Mouse (Mus musculus) liver, adult 2 months (tissue): ENCODE measurements around the gene Taf6l. TPM values are rescaled to one million over a fixed set of nuclear protein-coding genes. Genes with fewer than 3 reads are reported as not detected.

Experiments used
- DNase-seq: peaks from one replicate; pipeline ENCODE4 v3.0.0-alpha.2; 2011; ENCODE audit warnings: low read depth, low spot score; ENCODE audit errors: extremely low read depth
- H3K27ac ChIP-seq: fragments of 200-500 bp; replicated peaks from 2 replicates; pipeline ENCODE4 v1.5.1; 2012; ENCODE audit warnings: low read depth, mild to moderate bottlenecking, control low read depth, inconsistent platforms, low read length; ENCODE audit not compliant: insufficient read depth
- H3K27me3 ChIP-seq: fragments of 200-500 bp; 2 replicates; pipeline ENCODE4 v1.6.1; 2012; ENCODE audit warnings: mild to moderate bottlenecking, moderate library complexity, low read length, inconsistent platforms; ENCODE audit not compliant: control insufficient read depth, insufficient read depth
- H3K36me3 ChIP-seq: fragments of 200-500 bp; 2 replicates; pipeline ENCODE4 v1.6.1; 2012; ENCODE audit warnings: low read length, inconsistent platforms; ENCODE audit not compliant: control insufficient read depth, insufficient read depth
- H3K4me1 ChIP-seq: fragments of 200-500 bp; 2 replicates; pipeline ENCODE4 v1.6.1; 2011; ENCODE audit warnings: low read length; ENCODE audit not compliant: control insufficient read depth, insufficient read depth
- H3K4me3 ChIP-seq: fragments of 200-500 bp; 2 replicates; pipeline ENCODE4 v1.5.1; 2011; ENCODE audit warnings: low read depth, mild to moderate bottlenecking, control low read depth, low read length, moderate library complexity; ENCODE audit not compliant: insufficient read depth
- H3K79me2 ChIP-seq: fragments of 200-500 bp; 2 replicates; pipeline ENCODE4 v1.6.1; 2012; ENCODE audit warnings: inconsistent platforms, mild to moderate bottlenecking, low read length, moderate library complexity; ENCODE audit not compliant: control insufficient read depth, insufficient read depth
- H3K9ac ChIP-seq: fragments of 200-500 bp; 2 replicates; pipeline ENCODE4 v1.6.1; 2012; ENCODE audit warnings: low read depth, mild to moderate bottlenecking, control low read depth, inconsistent platforms, low read length
- CTCF ChIP-seq: fragments of 200-500 bp; IDR thresholded peaks from 2 replicates; pipeline ENCODE4 v1.5.1; 2011; ENCODE audit warnings: low read depth, low read length, control low read depth
- POLR2A ChIP-seq: fragments of 200-500 bp; IDR thresholded peaks from 2 replicates; pipeline ENCODE4 v1.6.1; 2011; ENCODE audit warnings: low read length, control low read depth; ENCODE audit not compliant: insufficient read depth; ENCODE audit errors: extremely low read depth
- WGBS: fragments of 180-500 bp; shearing (Covaris S2); methylation state at CpG from one replicate; pipeline ENCODE4 v1.1.7; 2018; 5-methylcytosine and 5-hydroxymethylcytosine counted together
- polyA plus RNA-seq: library from polyadenylated mRNA; depleted of rRNA; stranded (reverse); fragments of >200 nt; gene quantifications from 2 replicates; pipeline ENCODE4 v1.2.3, GENCODE M21; 2012
- total RNA-seq: library from RNA; depleted of rRNA; stranded (reverse); fragments of >200 nt; gene quantifications from 2 replicates; pipeline ENCODE4 v1.2.3, GENCODE M21; 2014

Taf6l gene
- total and polyA plus RNA-seq, 2 experiments: 4.7 to 5.3 TPM

GRCm38 (mm10) chr19:8821146-8821545 is 34.9 kb upstream of the Taf6l start:
- Histone ChIP-seq H3K27ac (peak overlapping the region; percentile 84), H3K4me3 (peak overlapping the region; percentile 76), H3K9ac (peak overlapping the region; percentile 93), H3K27me3 (no peaks in the 10 kb centered on the region), H3K79me2 (peaks cover 8% of the 10 kb centered on the region; the same call in 1 of the 2 replicates), H3K36me3 (peaks cover 34% of the 10 kb centered on the region), H3K4me1 (peaks cover 18% of the 10 kb centered on the region)
- WGBS: under 1% methylated on average over 7 of the region's 7 CpGs
- TF ChIP-seq POLR2A: no peak
- no peak for TF ChIP-seq CTCF
- peak; percentile 82 for DNase-seq

DNA sequence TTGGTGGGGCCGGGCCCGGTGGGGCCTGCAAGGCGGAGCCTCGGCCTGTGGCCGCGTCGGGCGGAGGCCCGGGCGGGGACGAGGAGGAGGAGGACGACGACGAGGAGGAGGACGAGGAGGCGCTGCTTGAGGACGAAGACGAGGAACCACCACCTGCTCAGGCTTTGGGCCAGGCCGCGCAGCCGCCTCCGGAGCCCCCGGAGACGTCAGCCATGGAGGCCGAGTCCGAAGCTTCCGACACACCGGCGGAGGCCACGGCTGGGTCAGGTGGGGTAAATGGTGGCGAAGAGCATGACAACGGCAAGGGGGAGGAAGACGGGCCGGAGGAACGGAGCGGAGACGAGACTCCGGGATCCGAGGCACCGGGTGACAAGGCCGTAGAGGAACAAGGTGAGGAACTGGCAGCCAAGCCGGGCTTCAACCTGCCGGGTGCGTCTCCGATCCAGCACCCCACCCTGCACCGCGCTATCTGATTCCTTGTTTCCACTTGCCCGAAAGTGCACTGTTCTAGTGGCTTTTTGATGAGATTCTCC is 34.3 kb upstream of the Taf6l start:
- WGBS: under 1% methylated on average over 48 of the region's 48 CpGs
- H3K36me3 ChIP-seq: peaks cover 28% of the 10 kb centered on the region

DNA sequence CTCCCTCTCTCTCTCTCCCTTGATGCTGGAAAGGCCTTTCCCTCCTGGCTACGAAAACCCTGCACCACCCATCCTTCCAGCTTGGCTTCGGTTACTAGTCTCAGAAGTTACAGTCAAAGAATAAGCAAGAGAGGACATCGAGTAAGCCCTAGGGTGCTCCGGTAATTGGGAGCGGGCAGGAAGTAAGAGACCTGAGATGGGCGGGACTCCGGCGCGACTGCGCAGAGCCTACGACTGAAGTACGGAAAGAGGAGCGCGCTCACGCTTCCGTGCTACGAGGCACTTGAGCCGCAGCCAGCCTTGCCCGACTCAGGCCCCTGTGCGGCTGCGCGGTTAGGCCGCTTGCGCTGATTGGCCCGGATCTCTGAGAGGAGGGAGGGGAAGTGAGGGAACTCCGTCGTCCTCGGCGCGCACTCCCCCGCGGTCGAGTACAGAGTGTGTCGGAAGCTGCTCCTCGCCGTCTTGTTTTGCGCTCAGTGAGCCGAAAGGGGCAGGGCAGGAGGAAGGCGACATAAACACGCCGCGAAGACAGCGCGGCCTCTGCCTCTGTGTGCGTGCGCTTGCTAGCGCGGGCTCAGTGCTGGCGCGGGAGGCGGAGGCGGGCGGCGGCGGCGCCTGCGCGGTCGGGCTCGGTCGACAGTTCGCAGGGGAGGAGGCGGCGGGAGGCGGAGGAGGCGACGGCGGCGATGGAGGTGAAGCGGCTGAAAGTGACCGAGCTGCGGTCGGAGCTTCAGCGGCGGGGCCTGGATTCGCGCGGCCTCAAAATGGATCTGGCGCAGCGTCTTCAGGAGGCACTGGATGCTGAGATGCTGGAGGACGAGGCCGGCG is 33.6 kb upstream of the Taf6l start, which contains the start of gene Hnrnpul2:
Gene Hnrnpul2 (plus strand): TSS at position 415 of the 828 bp plus-strand sequence.
- peaks cover 25% of the 10 kb centered on the region for H3K36me3 ChIP-seq
- peaks cover 10% of the 10 kb centered on the region; the same call in 1 of the 2 replicates for H3K79me2 ChIP-seq
- peak; percentile 91 for TF ChIP-seq POLR2A
- TF ChIP-seq CTCF: no peak
- peak; percentile 95 for DNase-seq
- H3K4me3 ChIP-seq: peak within 1 kb of the TSS; percentile 82
- peaks cover 18% of the 10 kb centered on the region for H3K4me1 ChIP-seq
- H3K27me3 ChIP-seq: no peaks in the 10 kb centered on the region
- WGBS: under 1% methylated on average over 82 of the region's 83 CpGs
- peak within 1 kb of the TSS; percentile 93 for H3K9ac ChIP-seq
- H3K27ac ChIP-seq: peak within 1 kb of the TSS; percentile 96

More for the DNA sequence above, 34.3 kb upstream of the Taf6l start:
- DNase-seq: peak; percentile 37
- H3K4me3 ChIP-seq: peak overlapping the region; percentile 76
- H3K9ac ChIP-seq: peak overlapping the region; percentile 93
- H3K79me2 ChIP-seq: peaks cover 10% of the 10 kb centered on the region; the same call in 1 of the 2 replicates
- H3K27me3 ChIP-seq: no peaks in the 10 kb centered on the region
- TF ChIP-seq POLR2A (no peak), CTCF (no peak)
- H3K4me1 ChIP-seq: peaks cover 18% of the 10 kb centered on the region
- H3K27ac ChIP-seq: peak overlapping the region; percentile 84

GRCm38 (mm10) chr19:8818801-8819595 is 32.8 kb upstream of the Taf6l start, which contains the start of gene Ttc9c:
Gene Ttc9c, minus strand, starts transcription at chr19:8819333.
- peak; percentile 97 for DNase-seq

GRCm38 (mm10) chr19:8818301-8818798 is 32.1 kb upstream of the Taf6l start:
- Histone ChIP-seq H3K4me3 (peak overlapping the region; percentile 82), H3K27me3 (no peaks in the 10 kb centered on the region), H3K79me2 (peaks cover 10% of the 10 kb centered on the region; the same call in 1 of the 2 replicates), H3K27ac (peak overlapping the region; percentile 95), H3K9ac (peak overlapping the region; percentile 78), H3K4me1 (peaks cover 18% of the 10 kb centered on the region), H3K36me3 (peaks cover 14% of the 10 kb centered on the region)
- TF ChIP-seq POLR2A: no peak
- TF ChIP-seq CTCF: no peak
- DNase-seq: no peak
- 13% methylated on average over 14 of the region's 14 CpGs for WGBS

More at GRCm38 (mm10) chr19:8818801-8819595, 32.8 kb upstream of the Taf6l start, which contains the start of gene Ttc9c:
- no peaks in the 10 kb centered on the region for H3K27me3 ChIP-seq
- peaks cover 21% of the 10 kb centered on the region for H3K36me3 ChIP-seq
- under 1% methylated on average over 33 of the region's 33 CpGs for WGBS
- peak; percentile 60; the same call in 1 of the 2 replicates for TF ChIP-seq POLR2A
- TF ChIP-seq CTCF: no peak
- H3K79me2 ChIP-seq: peaks cover 10% of the 10 kb centered on the region; the same call in 1 of the 2 replicates
- H3K9ac ChIP-seq: peak within 1 kb of the TSS; percentile 93
- peaks cover 18% of the 10 kb centered on the region for H3K4me1 ChIP-seq
- H3K4me3 ChIP-seq: peak within 1 kb of the TSS; percentile 82
- H3K27ac ChIP-seq: peak within 1 kb of the TSS; percentile 96
